ENCODE assay signal across 18 mouse cellular contexts in the genomic region with DNA sequence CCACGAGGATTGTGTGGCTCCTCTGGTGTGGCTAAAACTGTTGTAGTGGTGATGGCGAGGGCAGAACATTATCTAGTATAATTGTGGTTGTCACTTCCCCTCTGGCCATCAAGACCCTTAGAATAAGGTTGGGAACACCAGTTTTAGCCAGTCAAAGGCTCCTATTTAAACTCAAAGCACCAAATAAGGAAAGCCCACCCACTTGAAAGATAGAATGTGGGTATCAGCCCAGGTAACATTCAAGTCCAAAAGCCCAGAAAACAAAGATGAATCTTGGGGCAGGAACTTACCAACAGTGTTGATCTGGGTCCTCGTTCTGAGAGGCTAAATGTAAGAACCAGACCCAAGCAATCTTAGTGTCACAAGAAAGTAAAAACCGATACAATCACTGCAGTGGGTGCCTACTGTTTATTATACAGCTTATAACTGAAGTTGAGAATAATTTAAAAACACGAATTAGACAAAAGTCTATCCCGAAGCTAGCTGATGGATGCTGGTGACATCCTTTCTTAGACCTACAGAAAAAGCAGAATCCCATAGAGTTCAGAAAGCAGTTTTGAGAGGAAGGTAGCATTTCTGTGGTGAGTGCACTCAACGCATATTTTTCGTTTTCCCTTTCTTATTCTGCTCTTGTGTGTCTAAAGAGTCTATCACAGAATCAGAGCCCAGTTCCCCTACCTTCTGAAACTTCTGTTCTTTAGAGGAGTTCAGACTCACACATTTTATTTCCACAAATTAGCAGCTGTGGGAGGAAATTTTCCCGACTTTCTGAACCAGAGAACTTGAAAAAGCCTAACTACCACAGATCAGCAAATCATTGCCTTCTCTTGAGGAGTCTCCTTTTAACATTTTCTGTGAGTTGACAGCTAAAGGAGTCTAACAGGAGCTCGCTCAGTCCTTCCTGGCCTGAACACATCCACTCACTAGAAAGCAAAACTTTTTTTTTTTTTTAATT. TPM values are rescaled to one million over a fixed set of nuclear protein-coding genes. Genes with fewer than 3 reads are reported as not detected.
DNase-seq lines count a peak whose midpoint lies in the region; ATAC-seq lines count a peak whose summit lies in the region.
"Had no signal": no experiment of that assay in that cellular context is flagged by ENCODE, and none has a peak within 500 bp of the region (broad histone marks: within the 10 kb centered on the region; RNA-seq: fewer than 3 reads in every experiment).

No protein-coding gene starts in this region.

- no peak for ATAC-seq in hindbrain, embryonic 11.5 days (ENCODE audit: low FRiP score)
- no peak for ATAC-seq in hindbrain, embryonic 16.5 days
- no peak for ATAC-seq in hindbrain, embryonic 15.5 days (ENCODE audit: low FRiP score, low read depth)
- ATAC-seq in midbrain, embryonic 14.5 days (ENCODE audit: low FRiP score, low TSS enrichment), result no peak; the same call in 1 of the 2 replicates
- ATAC-seq in intestine, embryonic 15.5 days, result no peak

- peaks cover 4% of the 10 kb centered on the region; the same call in 1 of the 2 replicates for H3K4me1 ChIP-seq in hindbrain, embryonic 11.5 days (replicated peaks; ENCODE audit: control insufficient read depth, insufficient read depth, low read length)
- peaks cover 11% of the 10 kb centered on the region for H3K4me1 ChIP-seq in hindbrain, embryonic 16.5 days (ENCODE audit: control insufficient read depth, insufficient read depth, low read depth, low read length)
- peaks cover 20% of the 10 kb centered on the region for H3K4me1 ChIP-seq in hindbrain, embryonic 15.5 days (replicated peaks)
- H3K4me1 ChIP-seq in midbrain, embryonic 14.5 days (ENCODE audit: control insufficient read depth, insufficient read depth, low read length), result 0 out of 2 replicates have a peak, but pooled peaks cover 3% of the 10 kb centered on the region
- peaks cover 14% of the 10 kb centered on the region for H3K4me1 ChIP-seq in intestine, embryonic 15.5 days (replicated peaks)

- DNase-seq in hindbrain, embryonic 11.5 days (ENCODE audit: low spot score), result peak; percentile 46
- DNase-seq in midbrain, embryonic 14.5 days, result peak; percentile 52
- DNase-seq in retina, embryonic 14.5 days (ENCODE audit: low spot score), result peak; percentile 46
- DNase-seq in left cerebral cortex, postnatal 14 days (ENCODE audit: low spot score in 2 of 2), result no peak
- DNase-seq in frontal cortex, postnatal 36 days (ENCODE audit: low spot score in 2 of 2), result no peak
- DNase-seq: adrenal gland, postnatal 25 days; cerebellum, adult 9-11 months; gastrocnemius, postnatal 25 days; kidney, adult 8-10 months; kidney, postnatal 25 days; liver; lung, adult 18-20 months; lung, postnatal 36 days; thymus, adult 18-20 months had no signal

- intact Hi-C loops in left cerebral cortex, postnatal 14 days (cut with DNase I), result loop anchor here (10.0 kb wide), 1 partner anchor 747 kb away; no protein-coding TSS in a partner anchor

- no peak overlapping the region for H3K9ac ChIP-seq in hindbrain, embryonic 11.5 days (ENCODE audit: low read depth, low read length)
- no peak overlapping the region for H3K9ac ChIP-seq in hindbrain, embryonic 16.5 days (ENCODE audit: low read depth, low read length)
- no peak overlapping the region for H3K9ac ChIP-seq in hindbrain, embryonic 15.5 days
- H3K9ac ChIP-seq in midbrain, embryonic 14.5 days (replicated peaks; ENCODE audit: low read length), result no peak overlapping the region
- no peak overlapping the region for H3K9ac ChIP-seq in intestine, embryonic 15.5 days

- no peaks in the 10 kb centered on the region for H3K36me3 ChIP-seq in hindbrain, embryonic 11.5 days (ENCODE audit: control insufficient read depth, insufficient read depth, low read length)
- no peaks in the 10 kb centered on the region for H3K36me3 ChIP-seq in hindbrain, embryonic 16.5 days (ENCODE audit: control insufficient read depth, insufficient read depth, low read length)
- H3K36me3 ChIP-seq in hindbrain, embryonic 15.5 days, result no peaks in the 10 kb centered on the region
- H3K36me3 ChIP-seq in midbrain, embryonic 14.5 days (ENCODE audit: control insufficient read depth, insufficient read depth, low read length), result no peaks in the 10 kb centered on the region
- no peaks in the 10 kb centered on the region for H3K36me3 ChIP-seq in intestine, embryonic 15.5 days

- H3K27me3 ChIP-seq in hindbrain, embryonic 11.5 days (ENCODE audit: control insufficient read depth, insufficient read depth, low read length), result peaks cover 58% of the 10 kb centered on the region
- peaks cover 40% of the 10 kb centered on the region for H3K27me3 ChIP-seq in hindbrain, embryonic 16.5 days (replicated peaks; ENCODE audit: control insufficient read depth, insufficient read depth, low read length)
- peaks cover 64% of the 10 kb centered on the region for H3K27me3 ChIP-seq in hindbrain, embryonic 15.5 days
- H3K27me3 ChIP-seq in midbrain, embryonic 14.5 days (ENCODE audit: control insufficient read depth, insufficient read depth, low read length), result peaks cover 64% of the 10 kb centered on the region
- peaks cover 82% of the 10 kb centered on the region for H3K27me3 ChIP-seq in intestine, embryonic 15.5 days (replicated peaks)

- no peaks in the 10 kb centered on the region for H3K9me3 ChIP-seq in hindbrain, embryonic 11.5 days (ENCODE audit: control insufficient read depth, low read length)
- H3K9me3 ChIP-seq in hindbrain, embryonic 16.5 days (ENCODE audit: control insufficient read depth, low read length), result no peaks in the 10 kb centered on the region
- no peaks in the 10 kb centered on the region for H3K9me3 ChIP-seq in hindbrain, embryonic 15.5 days
- no peaks in the 10 kb centered on the region for H3K9me3 ChIP-seq in midbrain, embryonic 14.5 days (ENCODE audit: control insufficient read depth, low read length)
- H3K9me3 ChIP-seq in intestine, embryonic 15.5 days, result no peaks in the 10 kb centered on the region

- under 1% methylated on average over 10 of the region's 10 CpGs for WGBS in hindbrain, embryonic 11.5 days
- WGBS in hindbrain, embryonic 16.5 days, result 4% methylated on average over 10 of the region's 10 CpGs
- WGBS in hindbrain, embryonic 15.5 days, result 5% methylated on average over 10 of the region's 10 CpGs
- 2% methylated on average over 10 of the region's 10 CpGs for WGBS in midbrain, embryonic 14.5 days
- 2% methylated on average over 10 of the region's 10 CpGs for WGBS in intestine, embryonic 15.5 days

- peak overlapping the region; percentile 63; the same call in 1 of the 2 replicates for H3K4me2 ChIP-seq in hindbrain, embryonic 11.5 days (replicated peaks; ENCODE audit: low read depth, low read length)
- no peak overlapping the region for H3K4me2 ChIP-seq in hindbrain, embryonic 16.5 days (ENCODE audit: low read length)
- H3K4me2 ChIP-seq in hindbrain, embryonic 15.5 days, result peak overlapping the region; percentile 48; the same call in 1 of the 2 replicates
- peak overlapping the region; percentile 55 for H3K4me2 ChIP-seq in midbrain, embryonic 14.5 days (ENCODE audit: low read length)
- H3K4me2 ChIP-seq in intestine, embryonic 15.5 days (replicated peaks), result no peak overlapping the region

- no peak overlapping the region for H3K27ac ChIP-seq in hindbrain, embryonic 11.5 days (ENCODE audit: low read depth, low read length)
- no peak overlapping the region for H3K27ac ChIP-seq in hindbrain, embryonic 16.5 days (ENCODE audit: low read depth, low read length)
- no peak overlapping the region for H3K27ac ChIP-seq in hindbrain, embryonic 15.5 days (replicated peaks)
- peak overlapping the region; percentile 80 for H3K27ac ChIP-seq in midbrain, embryonic 14.5 days (replicated peaks; ENCODE audit: low read depth, low read length)
- no peak overlapping the region for H3K27ac ChIP-seq in intestine, embryonic 15.5 days

- 0 out of 2 replicates have a peak overlapping the region, but pooled peaks have one; percentile 32 for H3K4me3 ChIP-seq in hindbrain, embryonic 11.5 days (ENCODE audit: low read depth, low read length)
- no peak overlapping the region for H3K4me3 ChIP-seq in hindbrain, embryonic 16.5 days (ENCODE audit: low read length)
- H3K4me3 ChIP-seq in hindbrain, embryonic 15.5 days, result no peak overlapping the region
- peak overlapping the region; percentile 28; the same call in 1 of the 2 replicates for H3K4me3 ChIP-seq in midbrain, embryonic 14.5 days (replicated peaks; ENCODE audit: low read depth, low read length)
- H3K4me3 ChIP-seq in intestine, embryonic 15.5 days (replicated peaks), result no peak overlapping the region

RNA-seq across cellular contexts. Expression of gene Pou4f1, which starts 6.2 kb away (rescaled TPM):
- 56.5 and 71.1 TPM in 2 replicates for polyA plus RNA-seq in hindbrain, embryonic 11.5 days (2014; fragmentation: Nextera tagmentation; extraction: Ambion mirVana)
- 33.4 and 34.8 TPM in 2 replicates for polyA plus RNA-seq in hindbrain, embryonic 16.5 days (2015; fragmentation: Nextera tagmentation; extraction: Ambion mirVana)
- 42.7 and 59.3 TPM in 2 replicates for polyA plus RNA-seq in hindbrain, embryonic 15.5 days (2015; fragmentation: Nextera tagmentation; extraction: Ambion mirVana)
- polyA plus RNA-seq in midbrain, embryonic 14.5 days (2014; fragmentation: Nextera tagmentation; extraction: Ambion mirVana), result 60.4 and 103 TPM in 2 replicates
- under 1 TPM in 1 of 2 experiments, not detected in 1; 0.11 TPM for total RNA-seq in left cerebral cortex, postnatal 14 days (2021)
- 0.24 and 0.34 TPM in 2 replicates for polyA plus RNA-seq in intestine, embryonic 15.5 days (2015; fragmentation: Nextera tagmentation; extraction: Ambion mirVana)
- total RNA-seq: layer of hippocampus, postnatal 14 days had no signal

Comparison
In these comparisons a context has a peak if more than half of its experiments do, and no peak if none do; other contexts are left out.
1. H3K4me2 ChIP-seq: peak in hindbrain, embryonic 11.5 days (single experiment), hindbrain, embryonic 15.5 days (single experiment) and midbrain, embryonic 14.5 days (single experiment); none in hindbrain, embryonic 16.5 days (single experiment) and intestine, embryonic 15.5 days (single experiment).
2. H3K4me3 ChIP-seq: peak in hindbrain, embryonic 11.5 days (single experiment) and midbrain, embryonic 14.5 days (single experiment); none in hindbrain, embryonic 16.5 days (single experiment), hindbrain, embryonic 15.5 days (single experiment) and intestine, embryonic 15.5 days (single experiment).
3. DNase-seq: peak in hindbrain, embryonic 11.5 days (single experiment), midbrain, embryonic 14.5 days (single experiment) and retina, embryonic 14.5 days (single experiment); none in left cerebral cortex, postnatal 14 days (0 of 2) and frontal cortex, postnatal 36 days (0 of 2).
4. RNA of gene Pou4f1, which starts 6.2 kb away (polyA plus RNA-seq): 60.4 to 103 TPM in midbrain, embryonic 14.5 days, 56.5 to 71.1 TPM in hindbrain, embryonic 11.5 days, 42.7 to 59.3 TPM in hindbrain, embryonic 15.5 days and 33.4 to 34.8 TPM in hindbrain, embryonic 16.5 days; 0.24 to 0.34 TPM in intestine, embryonic 15.5 days; every median in the first group is over 10 times any median in the second.